Mouse (Mus musculus) megakaryocyte, embryonic 14.5 days (primary cell): ENCODE results near the gene Mapk10.

Experiments
- FLI1 ChIP-seq: IDR thresholded peaks from 2 replicates; pipeline ENCODE4 v1.6.1; 2012; ENCODE audit warnings: low read length, inconsistent platforms, mixed read lengths
- GATA1 ChIP-seq: IDR thresholded peaks from 3 replicates; pipeline ENCODE4 v1.6.1; 2012; ENCODE audit warnings: mixed read lengths, low read length, inconsistent platforms, borderline replicate concordance

DNA sequence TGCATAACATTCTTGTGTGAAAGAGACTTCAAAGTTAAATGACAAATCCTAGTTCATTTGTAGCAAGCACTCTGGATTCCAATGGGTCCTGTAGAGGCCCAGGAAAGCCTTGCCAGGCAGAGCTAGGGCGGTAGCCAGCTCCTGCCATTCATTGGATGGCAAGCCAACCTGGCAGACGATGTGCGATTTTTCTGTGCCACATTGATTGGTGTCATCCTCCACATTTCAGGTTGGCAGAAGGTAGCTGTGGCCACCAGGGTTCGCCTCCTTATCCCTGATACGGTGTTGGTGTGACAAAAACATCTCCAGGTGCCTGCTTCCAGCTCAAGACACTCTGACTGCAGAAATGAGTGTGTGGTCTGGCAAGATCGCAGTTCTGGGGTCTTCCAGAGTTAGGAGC is 210.6 kb downstream of the Mapk10 start:
- no peak for TF ChIP-seq GATA1
- no peak for TF ChIP-seq FLI1
